Mouse (Mus musculus) forebrain, embryonic 10.5 days (tissue): ENCODE data around the gene Krtap1-5. TPM values are rescaled to one million over a fixed set of nuclear protein-coding genes. Genes with fewer than 3 reads are reported as not detected.

Source experiments
- DNase-seq: peaks from one replicate; pipeline ENCODE4 v3.0.0-alpha.2; 2017; ENCODE audit warnings: low spot score; ENCODE audit errors: extremely low spot score
- H3K27ac ChIP-seq: fragments of 300-500 bp; sonication (generic); 2 replicates; pipeline ENCODE4 v1.5.1; 2016; ENCODE audit warnings: mild to moderate bottlenecking
- H3K27me3 ChIP-seq: fragments of 300-500 bp; sonication (generic); 2 replicates; pipeline ENCODE4 v1.6.1; 2016; ENCODE audit warnings: mild to moderate bottlenecking; ENCODE audit not compliant: poor library complexity, severe bottlenecking
- H3K36me3 ChIP-seq: fragments of 300-500 bp; sonication (generic); replicated peaks from 2 replicates; pipeline ENCODE4 v1.6.1; 2016; ENCODE audit warnings: mild to moderate bottlenecking, moderate library complexity
- H3K4me1 ChIP-seq: fragments of 300-500 bp; sonication (generic); 2 replicates; pipeline ENCODE4 v1.6.1; 2016
- H3K4me3 ChIP-seq: fragments of 300-500 bp; sonication (generic); 2 replicates; pipeline ENCODE4 v1.5.1; 2016; ENCODE audit warnings: mild to moderate bottlenecking, moderate library complexity
- H3K9me3 ChIP-seq: fragments of 300-500 bp; sonication (generic); 2 replicates; pipeline ENCODE4 v1.6.1; 2016; ENCODE audit warnings: mild to moderate bottlenecking, moderate library complexity
- WGBS: fragments of 180-500 bp; shearing (Covaris S2); methylation state at CpG from one replicate; pipeline ENCODE4 v1.1.7; 2016; 5-methylcytosine and 5-hydroxymethylcytosine counted together
- polyA plus RNA-seq: library from polyadenylated mRNA; unstranded; fragments of >200 nt; fragmentation: Nextera tagmentation; extraction: Ambion mirVana; gene quantifications from 2 replicates; pipeline ENCODE4 v1.2.1, GENCODE M21; 2016

Krtap1-5 gene
- polyA plus RNA-seq, 1 experiment from 2014 or later, result not detected

- 5% methylated on average over 7 of the region's 7 CpGs for WGBS
- peak; percentile 79 for DNase-seq
- Histone ChIP-seq H3K4me1 (peaks cover 3% of the 10 kb centered on the region), H3K27ac (peak overlapping the region; percentile 62; the same call in 1 of the 2 replicates), H3K4me3 (peak overlapping the region; percentile 33), H3K9me3 (no peaks in the 10 kb centered on the region), H3K27me3 (no peaks in the 10 kb centered on the region), H3K36me3 (no peaks in the 10 kb centered on the region)
These were observed 6.7 kb downstream of the Krtap1-5 start for GRCm38 (mm10) chr11:99574106-99574505.

- H3K4me3 ChIP-seq, result no peak overlapping the region
- no peaks in the 10 kb centered on the region for H3K27me3 ChIP-seq
- no peaks in the 10 kb centered on the region for H3K9me3 ChIP-seq
- DNase-seq, result no peak
- H3K27ac ChIP-seq, result no peak overlapping the region
- WGBS, result 34% methylated on average over 4 of the region's 4 CpGs
- H3K36me3 ChIP-seq, result no peaks in the 10 kb centered on the region
- peaks cover 3% of the 10 kb centered on the region for H3K4me1 ChIP-seq
These were observed 7.7 kb downstream of the Krtap1-5 start for GRCm38 (mm10) chr11:99573164-99573563.

- Histone ChIP-seq H3K36me3 (no peaks in the 10 kb centered on the region), H3K4me1 (no peaks in the 10 kb centered on the region), H3K4me3 (no peak within 1 kb of the TSS), H3K27me3 (no peaks in the 10 kb centered on the region), H3K27ac (no peak within 1 kb of the TSS), H3K9me3 (no peaks in the 10 kb centered on the region)
- DNase-seq, result no peak
- WGBS, result 95% methylated on average over 7 of the region's 7 CpGs
These were observed 14.3 kb downstream of the Krtap1-5 start, which contains the start of gene Krtap3-1 for GRCm38 (mm10) chr11:99566530-99566929. TSS of gene Krtap3-1 (minus strand) at chr11:99566630.

- no peak overlapping the region for H3K27ac ChIP-seq
- no peaks in the 10 kb centered on the region for H3K27me3 ChIP-seq
- no peaks in the 10 kb centered on the region for H3K36me3 ChIP-seq
- no peak overlapping the region for H3K4me3 ChIP-seq
- no peaks in the 10 kb centered on the region for H3K9me3 ChIP-seq
- DNase-seq, result no peak
- WGBS, result 91% methylated on average over 6 of the region's 6 CpGs
- H3K4me1 ChIP-seq, result no peaks in the 10 kb centered on the region
These were observed 18.2 kb downstream of the Krtap1-5 start for GRCm38 (mm10) chr11:99562580-99562979.

GRCm38 (mm10) chr11:99559366-99559765 is 21.4 kb downstream of the Krtap1-5 start, which contains the start of gene Gm11939:
TSS of gene Gm11939 (minus strand) at chr11:99559466.
- H3K4me3 ChIP-seq, result no peak within 1 kb of the TSS
- H3K36me3 ChIP-seq, result no peaks in the 10 kb centered on the region
- no peaks in the 10 kb centered on the region for H3K9me3 ChIP-seq
- 85% methylated on average over 9 of the region's 9 CpGs for WGBS
- no peak for DNase-seq
- H3K27ac ChIP-seq, result no peak within 1 kb of the TSS
- no peaks in the 10 kb centered on the region for H3K4me1 ChIP-seq
- no peaks in the 10 kb centered on the region for H3K27me3 ChIP-seq

- H3K36me3 ChIP-seq, result no peaks in the 10 kb centered on the region
- WGBS, result 91% methylated on average over 3 of the region's 3 CpGs
- no peak overlapping the region for H3K27ac ChIP-seq
- H3K4me3 ChIP-seq, result no peak overlapping the region
- no peaks in the 10 kb centered on the region for H3K4me1 ChIP-seq
- no peaks in the 10 kb centered on the region for H3K9me3 ChIP-seq
- DNase-seq, result no peak
- H3K27me3 ChIP-seq, result no peaks in the 10 kb centered on the region
These were observed 22.7 kb downstream of the Krtap1-5 start for GRCm38 (mm10) chr11:99557976-99558745.

GRCm38 (mm10) chr11:99556753-99557152 is 24.1 kb downstream of the Krtap1-5 start, which contains the start of gene Krtap3-2:
TSS of gene Krtap3-2 (minus strand) at chr11:99556853.
- no peaks in the 10 kb centered on the region; the same call in 1 of the 2 replicates for H3K27me3 ChIP-seq
- no peak within 1 kb of the TSS for H3K4me3 ChIP-seq
- H3K27ac ChIP-seq, result no peak within 1 kb of the TSS
- no peak for DNase-seq
- no peaks in the 10 kb centered on the region for H3K4me1 ChIP-seq
- no peaks in the 10 kb centered on the region for H3K9me3 ChIP-seq
- 96% methylated on average over 2 of the region's 2 CpGs for WGBS
- H3K36me3 ChIP-seq, result no peaks in the 10 kb centered on the region

GRCm38 (mm10) chr11:99556195-99556594 is 24.6 kb downstream of the Krtap1-5 start:
- H3K27me3 ChIP-seq, result no peaks in the 10 kb centered on the region; the same call in 1 of the 2 replicates

GRCm38 (mm10) chr11:99550765-99551164 is 30.1 kb downstream of the Krtap1-5 start, which contains the start of gene Krtap3-3:
TSS of gene Krtap3-3 (minus strand) at chr11:99550865.
- Histone ChIP-seq H3K27ac (no peak within 1 kb of the TSS), H3K36me3 (no peaks in the 10 kb centered on the region), H3K4me1 (peaks cover 3% of the 10 kb centered on the region; the same call in 1 of the 2 replicates), H3K27me3 (no peaks in the 10 kb centered on the region; the same call in 1 of the 2 replicates), H3K4me3 (no peak within 1 kb of the TSS), H3K9me3 (no peaks in the 10 kb centered on the region)
- DNase-seq, result no peak
- WGBS, result 68% methylated on average over 4 of the region's 4 CpGs

More at GRCm38 (mm10) chr11:99556195-99556594, 24.6 kb downstream of the Krtap1-5 start:
- WGBS, result 93% methylated on average over 2 of the region's 2 CpGs
- Histone ChIP-seq H3K36me3 (no peaks in the 10 kb centered on the region), H3K4me3 (no peak overlapping the region), H3K4me1 (no peaks in the 10 kb centered on the region), H3K9me3 (no peaks in the 10 kb centered on the region), H3K27ac (no peak overlapping the region)
- no peak for DNase-seq

GRCm38 (mm10) chr11:99547892-99548291 is 32.9 kb downstream of the Krtap1-5 start:
- DNase-seq, result no peak
- no peaks in the 10 kb centered on the region; the same call in 1 of the 2 replicates for H3K27me3 ChIP-seq
- H3K4me3 ChIP-seq, result no peak overlapping the region
- H3K27ac ChIP-seq, result no peak overlapping the region
- H3K36me3 ChIP-seq, result no peaks in the 10 kb centered on the region
- peaks cover 3% of the 10 kb centered on the region; the same call in 1 of the 2 replicates for H3K4me1 ChIP-seq
- no peaks in the 10 kb centered on the region for H3K9me3 ChIP-seq

- H3K27ac ChIP-seq, result no peak overlapping the region
- H3K4me1 ChIP-seq, result 0 out of 2 replicates have a peak, but pooled peaks cover 3% of the 10 kb centered on the region
- 78% methylated on average over 9 of the region's 9 CpGs for WGBS
- no peak for DNase-seq
- no peaks in the 10 kb centered on the region for H3K27me3 ChIP-seq
- no peaks in the 10 kb centered on the region for H3K36me3 ChIP-seq
- H3K4me3 ChIP-seq, result no peak overlapping the region
- no peaks in the 10 kb centered on the region for H3K9me3 ChIP-seq
These were observed 41.1 kb downstream of the Krtap1-5 start for GRCm38 (mm10) chr11:99539721-99540120.
